Mouse (Mus musculus) MEL (cell line): ENCODE data around the gene Nrg4.

Source experiments
- CTCF ChIP-seq, 3 experiments: IDR thresholded peaks in 2 of 3; conservative IDR thresholded peaks in 1 of 3; 2 replicates each; pipeline ENCODE4 v1.5.1; 2011 to 2012; ENCODE audit warnings: low read length in 3 of 3, low read depth in 2 of 3, mild to moderate bottlenecking in 2 of 3, improper control_type of control experiment in 1 of 3, inconsistent platforms in 1 of 3, mixed read lengths in 1 of 3, moderate library complexity in 1 of 3; ENCODE audit not compliant: control insufficient read depth in 1 of 3, insufficient read depth in 1 of 3, poor library complexity in 1 of 3, severe bottlenecking in 1 of 3
- ELF1 ChIP-seq: IDR thresholded peaks from 2 replicates; pipeline ENCODE4 v1.6.1; 2014; ENCODE audit warnings: low read depth, mild to moderate bottlenecking, inconsistent platforms, low read length, improper control_type of control experiment, moderate library complexity
- EP300 ChIP-seq, 2 experiments: IDR thresholded peaks; 2 replicates each; pipeline ENCODE4 v1.6.1; 2011; ENCODE audit warnings: improper control_type of control experiment in 2 of 2, low read length in 2 of 2, low read depth in 1 of 2, mild to moderate bottlenecking in 1 of 2
- KAT2A ChIP-seq: conservative IDR thresholded peaks from 2 replicates; pipeline ENCODE4 v1.6.1; 2012; ENCODE audit warnings: low read depth, low read length, improper control_type of control experiment, inconsistent platforms
- MAFK ChIP-seq: IDR thresholded peaks from 2 replicates; pipeline ENCODE4 v1.6.1; 2011; ENCODE audit warnings: low read depth, mild to moderate bottlenecking, low read length, improper control_type of control experiment, borderline replicate concordance
- POLR2A ChIP-seq, 2 experiments: IDR thresholded peaks; 2 replicates each; pipeline ENCODE4 v1.6.1; 2011 to 2012; ENCODE audit warnings: low read length in 2 of 2, mild to moderate bottlenecking in 2 of 2, control low read depth in 1 of 2, improper control_type of control experiment in 1 of 2, low read depth in 1 of 2, moderate library complexity in 1 of 2; ENCODE audit not compliant: control insufficient read depth in 1 of 2, insufficient read depth in 1 of 2, poor library complexity in 1 of 2
- POLR2AphosphoS5 ChIP-seq: IDR thresholded peaks from 2 replicates; pipeline ENCODE4 v1.6.1; 2012; ENCODE audit warnings: low read depth, borderline replicate concordance, mild to moderate bottlenecking, inconsistent platforms, low read length, moderate library complexity, mixed read lengths
- RAD21 ChIP-seq: IDR thresholded peaks from 2 replicates; pipeline ENCODE4 v1.6.1; 2011; ENCODE audit warnings: mild to moderate bottlenecking, low read depth, low read length, improper control_type of control experiment
- USF1 ChIP-seq: IDR thresholded peaks from 2 replicates; pipeline ENCODE4 v1.6.1; 2014; ENCODE audit warnings: low read depth, mild to moderate bottlenecking, inconsistent platforms, low read length, improper control_type of control experiment, moderate library complexity
- ZNF384 ChIP-seq: IDR thresholded peaks from 2 replicates; pipeline ENCODE4 v1.6.1; 2012; ENCODE audit warnings: low read depth, mild to moderate bottlenecking, inconsistent platforms, low read length, improper control_type of control experiment

DNA sequence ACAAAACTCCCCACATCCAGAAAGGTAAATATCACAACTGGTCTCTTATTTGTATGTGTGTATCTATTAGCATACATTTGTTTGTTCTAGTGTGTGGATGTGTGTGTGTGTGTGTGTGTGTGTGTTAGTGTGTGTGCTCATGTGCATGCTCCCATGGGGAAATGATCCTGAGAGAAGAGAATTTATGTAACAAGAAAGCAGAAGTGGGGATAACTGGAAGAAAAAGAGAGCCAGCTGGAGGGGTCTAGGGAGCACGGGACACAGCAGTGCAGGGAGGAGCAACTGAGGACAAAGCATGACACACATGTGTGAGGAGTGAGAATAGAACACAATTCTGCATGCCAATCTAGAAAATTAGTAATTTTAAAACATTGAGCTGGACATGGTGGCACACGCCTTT, 69.5 kb downstream of the Nrg4 start:
- TF ChIP-seq KAT2A = no peak
- no peak for TF ChIP-seq POLR2A (IDR thresholded peaks at IDR 0.05; ENCODE audit: control insufficient read depth in 1 of 2, insufficient read depth in 1 of 2, low read depth in 1 of 2, low read length in 2 of 2, poor library complexity in 1 of 2)
- no peak for TF ChIP-seq EP300 (IDR thresholded peaks at IDR 0.05; ENCODE audit: low read depth in 1 of 2, low read length in 2 of 2)
- no peak for TF ChIP-seq CTCF (IDR thresholded peaks at IDR 0.05 in 2 of 3, conservative IDR thresholded peaks at IDR 0.05 in 1 of 3; ENCODE audit: control insufficient read depth in 1 of 3, insufficient read depth in 1 of 3, low read depth in 2 of 3, low read length in 3 of 3, poor library complexity in 1 of 3, severe bottlenecking in 1 of 3)
- no peak for TF ChIP-seq POLR2AphosphoS5
- TF ChIP-seq RAD21 = no peak
- no peak for TF ChIP-seq ZNF384
- TF ChIP-seq USF1 = no peak
- no peak for TF ChIP-seq MAFK
- no peak for TF ChIP-seq ELF1
